Mouse (Mus musculus) C2C12 (cell line): ENCODE measurements at regions not wholly inside any gene's neighbourhood (a gene's known extent, or its start where the extent isn't known, plus 50 kb on each side); places are given as distances from the start of the nearest gene placed in this dataset.

ENCODE experiments used
- CTCF ChIP-seq: IDR thresholded peaks from one replicate; pipeline ENCODE4 v1.5.1; 2011; ENCODE audit not compliant: control insufficient read depth, insufficient read depth, insufficient read length
- MYOG ChIP-seq: IDR thresholded peaks from one replicate; pipeline ENCODE4 v1.6.1; 2011; ENCODE audit not compliant: control insufficient read depth, insufficient read length; ENCODE audit errors: extremely low read depth

GRCm38 (mm10) chr7:95864233-95864632, 306.8 kb upstream of the Tenm4 start:
- TF ChIP-seq CTCF (no peak), MYOG (no peak)
